Mouse (Mus musculus): Measurements from ENCODE around the gene Pou2f2.

DNA sequence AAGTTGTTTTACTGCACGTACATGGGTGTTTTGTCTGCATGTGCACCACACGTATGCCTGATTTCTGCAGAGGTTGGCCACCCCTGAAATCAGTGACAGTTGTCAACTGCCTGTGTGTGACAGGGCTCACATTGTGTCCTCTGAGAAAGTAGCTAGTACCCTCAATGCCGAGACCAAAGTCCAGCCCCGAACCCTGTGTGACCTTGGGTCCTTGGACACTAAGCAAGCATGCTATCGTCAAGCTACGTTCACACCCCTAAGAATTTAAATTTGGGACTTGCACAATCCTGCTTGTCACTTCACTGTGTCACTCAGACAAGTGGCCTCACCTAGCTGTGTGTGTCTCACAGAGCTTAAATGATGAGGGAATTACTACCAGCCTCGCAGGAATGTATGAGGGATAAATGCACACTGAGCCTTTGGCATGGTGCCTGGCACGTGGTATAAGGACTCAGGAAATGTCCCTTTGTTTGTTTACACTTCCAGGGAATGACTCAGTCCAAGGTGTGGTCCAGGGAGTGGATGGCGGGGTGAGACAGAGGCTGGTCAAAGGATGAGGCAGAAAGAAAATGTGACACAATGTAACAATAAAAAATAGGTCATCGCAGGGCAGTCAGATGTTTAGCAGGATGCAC, 18.0 kb upstream of the Pou2f2 start:
- no peak for TF ChIP-seq CTCF (conservative IDR thresholded peaks at IDR 0.05 in 1 of 2, IDR thresholded peaks at IDR 0.05 in 1 of 2; ENCODE audit: low read depth in 2 of 2, low read length in 2 of 2)
- no peak for TF ChIP-seq HCFC1 (IDR thresholded peaks at IDR 0.05; ENCODE audit: low read depth, low read length)
- no peak for TF ChIP-seq POLR2A (IDR thresholded peaks at IDR 0.05; ENCODE audit: low read depth, low read length)
- no peak for TF ChIP-seq JUND (conservative IDR thresholded peaks at IDR 0.05; ENCODE audit: low read depth, low read length)
- no peak for TF ChIP-seq TBP (conservative IDR thresholded peaks at IDR 0.05; ENCODE audit: low read depth, low read length)
- no peak for TF ChIP-seq BHLHE40 (IDR thresholded peaks at IDR 0.05; ENCODE audit: low read depth, low read length)
- no peak for TF ChIP-seq MAX (IDR thresholded peaks at IDR 0.05; ENCODE audit: low read length)
